Comparison of ENCODE assay signal across 15 mouse cellular contexts in genomic region chr15:97028651-97029050, GRCm38 (mm10). TPM values are rescaled to one million over a fixed set of nuclear protein-coding genes. Genes with fewer than 3 reads are reported as not detected.
DNase-seq lines count a peak whose midpoint lies in the region; ATAC-seq and TF ChIP-seq lines count a peak whose summit lies in the region.
"Had no signal": no experiment of that assay in that cellular context is flagged by ENCODE, and none has a peak within 500 bp of the region (broad histone marks: within the 10 kb centered on the region; RNA-seq: fewer than 3 reads in every experiment).

No protein-coding gene starts in this region.

- peak overlapping the region; percentile 97 for H3K27ac ChIP-seq in liver, postnatal 0 days (ENCODE audit: low read depth)
- no peak overlapping the region for H3K27ac ChIP-seq in forebrain, embryonic 15.5 days (replicated peaks)
- no peak overlapping the region for H3K27ac ChIP-seq in hindbrain, embryonic 14.5 days
- H3K27ac ChIP-seq: embryonic facial prominence, embryonic 13.5 days; heart, embryonic 15.5 days; midbrain, embryonic 12.5 days had no signal

- H3K9ac ChIP-seq in liver, postnatal 0 days (replicated peaks), result no peak overlapping the region; the same call in 1 of the 2 replicates
- H3K9ac ChIP-seq in forebrain, embryonic 15.5 days (replicated peaks), result no peak overlapping the region
- H3K9ac ChIP-seq in hindbrain, embryonic 14.5 days, result no peak overlapping the region
- H3K9ac ChIP-seq: embryonic facial prominence, embryonic 13.5 days; heart, embryonic 15.5 days; lung, embryonic 14.5 days; midbrain, embryonic 12.5 days had no signal

- DNase-seq in ZHBTc4 (ENCODE audit: low read depth, low spot score), result peak; percentile 22
- DNase-seq in liver, postnatal 0 days, result peak; percentile 78
- DNase-seq in lung, postnatal 36 days, result peak; percentile 83
- no peak for DNase-seq in layer of hippocampus, postnatal 25 days (ENCODE audit: extremely low spot score in 1 of 2, low spot score in 1 of 2)
- no peak for DNase-seq in hindbrain, embryonic 14.5 days (ENCODE audit: low spot score)
- DNase-seq: gastrocnemius, postnatal 36 days; lung, embryonic 14.5 days had no signal

- peak; percentile 70 for TF ChIP-seq EP300 in liver, postnatal 0 days (IDR thresholded peaks at IDR 0.05; ENCODE audit: low read depth)

- H3K4me1 ChIP-seq in E14TG2a.4 (replicated peaks; ENCODE audit: low read depth, low read length), result peaks cover 95% of the 10 kb centered on the region
- H3K4me1 ChIP-seq in liver, postnatal 0 days (ENCODE audit: insufficient read depth), result peaks cover 5% of the 10 kb centered on the region
- no peaks in the 10 kb centered on the region for H3K4me1 ChIP-seq in forebrain, embryonic 15.5 days
- H3K4me1 ChIP-seq in hindbrain, embryonic 14.5 days (replicated peaks; ENCODE audit: control insufficient read depth, insufficient read depth, low read length), result no peaks in the 10 kb centered on the region
- H3K4me1 ChIP-seq: midbrain, embryonic 12.5 days had no signal

- peak overlapping the region; percentile 46 for H3K4me2 ChIP-seq in liver, postnatal 0 days (ENCODE audit: low read depth, low read length)
- no peak overlapping the region for H3K4me2 ChIP-seq in forebrain, embryonic 15.5 days (replicated peaks)
- no peak overlapping the region for H3K4me2 ChIP-seq in hindbrain, embryonic 14.5 days (replicated peaks)
- H3K4me2 ChIP-seq: embryonic facial prominence, embryonic 13.5 days; heart, embryonic 15.5 days; lung, embryonic 14.5 days; midbrain, embryonic 12.5 days had no signal

- peaks cover 31% of the 10 kb centered on the region for H3K36me3 ChIP-seq in E14TG2a.4 (ENCODE audit: insufficient read depth, low read length)
- H3K36me3 ChIP-seq in liver, postnatal 0 days (replicated peaks; ENCODE audit: insufficient read depth, low read length), result no peaks in the 10 kb centered on the region
- no peaks in the 10 kb centered on the region for H3K36me3 ChIP-seq in forebrain, embryonic 15.5 days
- H3K36me3 ChIP-seq in hindbrain, embryonic 14.5 days (replicated peaks; ENCODE audit: control insufficient read depth, insufficient read depth), result no peaks in the 10 kb centered on the region
- H3K36me3 ChIP-seq: embryonic facial prominence, embryonic 13.5 days; heart, embryonic 15.5 days; midbrain, embryonic 12.5 days had no signal

- H3K4me3 ChIP-seq in E14TG2a.4 (replicated peaks; ENCODE audit: low read length), result peak overlapping the region; percentile 18; the same call in 1 of the 2 replicates
- H3K4me3 ChIP-seq in liver, postnatal 0 days (ENCODE audit: low read depth, low read length), result no peak overlapping the region
- no peak overlapping the region for H3K4me3 ChIP-seq in forebrain, embryonic 15.5 days
- H3K4me3 ChIP-seq in hindbrain, embryonic 14.5 days (replicated peaks; ENCODE audit: low read length), result no peak overlapping the region
- H3K4me3 ChIP-seq: embryonic facial prominence, embryonic 13.5 days; heart, embryonic 15.5 days; midbrain, embryonic 12.5 days; myocyte had no signal

- TF ChIP-seq CTCF in E14TG2a.4 (conservative IDR thresholded peaks at IDR 0.05; ENCODE audit: low read length), result no peak
- TF ChIP-seq CTCF in liver, postnatal 0 days (IDR thresholded peaks at IDR 0.05; ENCODE audit: low read depth), result no peak

- no peaks in the 10 kb centered on the region for H3K9me3 ChIP-seq in E14TG2a.4 (ENCODE audit: low read length)
- no peaks in the 10 kb centered on the region for H3K9me3 ChIP-seq in liver, postnatal 0 days (ENCODE audit: low read length)
- H3K9me3 ChIP-seq in forebrain, embryonic 15.5 days, result no peaks in the 10 kb centered on the region
- no peaks in the 10 kb centered on the region for H3K9me3 ChIP-seq in hindbrain, embryonic 14.5 days (ENCODE audit: control insufficient read depth, low read length)
- H3K9me3 ChIP-seq: embryonic facial prominence, embryonic 13.5 days; heart, embryonic 15.5 days; midbrain, embryonic 12.5 days had no signal

- WGBS in liver, postnatal 0 days (ENCODE audit: insufficient replicate concordance), result 55% methylated on average over 11 of the region's 11 CpGs
- 90% methylated on average over 11 of the region's 11 CpGs for WGBS in forebrain, embryonic 15.5 days
- 86% methylated on average over 11 of the region's 11 CpGs for WGBS in hindbrain, embryonic 14.5 days

- ATAC-seq in liver, postnatal 0 days, result peak; percentile 89
- ATAC-seq in forebrain, embryonic 15.5 days (replicated peaks), result no peak
- ATAC-seq in hindbrain, embryonic 14.5 days (ENCODE audit: low FRiP score), result no peak
- ATAC-seq: activated CD4-positive, CD25-positive, alpha-beta regulatory T cell, adult 4 months had no signal

- H3K27me3 ChIP-seq in E14TG2a.4 (ENCODE audit: insufficient read depth, low read length), result no peaks in the 10 kb centered on the region
- no peaks in the 10 kb centered on the region for H3K27me3 ChIP-seq in liver, postnatal 0 days (ENCODE audit: insufficient read depth, low read length)
- H3K27me3 ChIP-seq in forebrain, embryonic 15.5 days, result no peaks in the 10 kb centered on the region
- no peaks in the 10 kb centered on the region for H3K27me3 ChIP-seq in hindbrain, embryonic 14.5 days (ENCODE audit: control insufficient read depth, insufficient read depth, low read length)
- H3K27me3 ChIP-seq: embryonic facial prominence, embryonic 13.5 days; heart, embryonic 15.5 days; midbrain, embryonic 12.5 days had no signal

RNA-seq across cellular contexts. Expression of gene Slc38a4, which starts 27.1 kb away (rescaled TPM):
- 295 and 302 TPM in 2 replicates for polyA plus RNA-seq in liver, postnatal 0 days (2015; fragmentation: Nextera tagmentation; extraction: Ambion mirVana)
- 2.4 and 3.0 TPM in 2 replicates for polyA plus RNA-seq in forebrain, embryonic 15.5 days (2015; fragmentation: Nextera tagmentation; extraction: Ambion mirVana)
- total RNA-seq in layer of hippocampus, postnatal 25 days (2021), result under 1 TPM; 0.77 to 0.91 TPM
- polyA plus RNA-seq in hindbrain, embryonic 14.5 days (2014; fragmentation: Nextera tagmentation; extraction: Ambion mirVana), result 3.6 and 3.9 TPM in 2 replicates
- total RNA-seq: neutrophil, adult 5-6 weeks had no signal
- polyA plus RNA-seq: activated CD4-positive, CD25-positive, alpha-beta regulatory T cell, adult 4 months had no signal

Comparison
In these comparisons a context has a peak if more than half of its experiments do, and no peak if none do; other contexts are left out.
1. DNase-seq: peak in ZHBTc4 (single experiment), liver, postnatal 0 days (single experiment) and lung, postnatal 36 days (single experiment); none in layer of hippocampus, postnatal 25 days (0 of 2) and hindbrain, embryonic 14.5 days (single experiment).
2. RNA of gene Slc38a4, which starts 27.1 kb away (polyA plus RNA-seq): 295 to 302 TPM in liver, postnatal 0 days; 3.6 to 3.9 TPM in hindbrain, embryonic 14.5 days and 2.4 to 3.0 TPM in forebrain, embryonic 15.5 days; every median in the first group is over 10 times any median in the second.